Mouse (Mus musculus) 3134 (cell line): ENCODE measurements at regions not wholly inside any gene's neighbourhood (a gene's known extent, or its start where the extent isn't known, plus 50 kb on each side); places are given as distances from the start of the nearest gene placed in this dataset.

Experiments used
- DNase-seq: peaks from one replicate; pipeline ENCODE4 v3.0.0-alpha.2; 2011; ENCODE audit warnings: low spot score; ENCODE audit not compliant: insufficient read length; ENCODE audit errors: extremely low read depth

- DNase-seq, result no peak
Measured at GRCm38 (mm10) chr2:34111286-34111685, 223.5 kb upstream of the Mvb12b start.

- DNase-seq, result no peak
Measured at GRCm38 (mm10) chr2:34110582-34110981, 222.8 kb upstream of the Mvb12b start.

GRCm38 (mm10) chr2:34107566-34108303, 220.0 kb upstream of the Mvb12b start:
- no peak for DNase-seq

- no peak for DNase-seq
Measured at GRCm38 (mm10) chr2:34106837-34107565, 219.3 kb upstream of the Mvb12b start.

DNA sequence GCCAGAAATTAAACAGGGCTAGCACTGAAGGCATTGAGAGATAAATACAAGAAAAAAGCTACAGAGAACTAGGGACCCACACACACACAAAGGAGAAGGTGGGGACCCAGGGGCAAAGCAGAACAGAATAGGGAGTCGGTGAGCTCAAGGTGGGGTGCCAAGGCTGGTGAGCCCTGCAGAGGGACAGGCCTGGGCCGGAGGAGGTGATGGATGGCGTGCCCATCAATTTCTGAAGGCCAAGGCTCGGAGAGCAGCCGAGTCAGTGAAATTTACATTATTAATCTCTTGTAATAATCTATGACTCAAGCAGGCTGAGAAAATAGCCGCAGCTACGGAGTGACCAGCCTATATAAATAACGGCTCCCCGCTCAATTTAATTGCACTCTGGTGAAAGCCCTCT, 218.5 kb upstream of the Mvb12b start:
- no peak for DNase-seq

- no peak for DNase-seq
Measured at GRCm38 (mm10) chr2:34105271-34106051, 217.7 kb upstream of the Mvb12b start.

DNA sequence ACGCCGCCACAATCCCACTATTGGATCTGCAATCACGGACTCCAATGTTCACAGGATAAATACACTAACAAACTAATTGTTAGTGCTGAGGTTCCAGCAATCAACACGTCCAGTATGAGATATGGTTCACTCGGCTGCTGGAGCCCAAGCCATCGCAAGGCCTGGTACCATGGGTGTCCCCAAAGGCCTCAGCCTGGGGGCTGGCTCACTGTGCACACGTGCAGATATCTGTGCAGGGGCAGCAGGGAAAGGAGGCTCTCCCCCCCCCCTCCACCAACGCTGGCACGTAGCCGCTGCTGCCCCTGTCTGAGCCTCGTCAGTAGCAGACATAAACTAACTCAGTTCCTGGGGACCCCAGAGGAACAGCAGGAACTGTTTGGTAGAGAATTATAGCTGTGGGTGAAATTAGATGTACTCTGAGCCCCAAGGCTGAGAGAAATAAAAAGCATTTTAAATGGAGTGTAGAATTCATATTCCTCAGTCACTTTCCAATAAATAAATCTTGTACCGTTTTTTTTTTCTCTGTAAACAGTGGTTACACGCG, 210.3 kb upstream of the Mvb12b start:
- no peak for DNase-seq

DNA sequence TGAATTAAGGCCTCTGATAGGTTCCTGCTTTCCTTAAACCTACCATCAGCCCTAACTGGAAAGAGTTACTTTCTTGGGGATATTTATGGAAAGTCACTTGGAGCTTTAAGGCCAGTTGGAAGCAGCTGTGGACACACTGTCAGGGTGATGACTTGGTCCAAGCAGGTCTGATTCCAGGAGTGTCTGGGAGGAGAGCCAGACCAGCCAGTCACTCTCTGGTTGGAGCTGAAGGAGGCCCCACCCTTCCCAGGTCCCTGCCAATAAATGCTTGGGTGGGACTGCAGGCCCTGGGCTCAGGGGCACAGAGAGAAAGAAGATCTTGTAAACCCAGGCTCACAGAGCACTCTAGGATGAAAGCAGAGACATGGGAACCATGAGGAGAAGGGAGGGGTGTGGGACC, 208.8 kb upstream of the Mvb12b start:
- no peak for DNase-seq

- DNase-seq, result no peak
Measured at GRCm38 (mm10) chr2:34088832-34089231, 201.1 kb upstream of the Mvb12b start.

DNA sequence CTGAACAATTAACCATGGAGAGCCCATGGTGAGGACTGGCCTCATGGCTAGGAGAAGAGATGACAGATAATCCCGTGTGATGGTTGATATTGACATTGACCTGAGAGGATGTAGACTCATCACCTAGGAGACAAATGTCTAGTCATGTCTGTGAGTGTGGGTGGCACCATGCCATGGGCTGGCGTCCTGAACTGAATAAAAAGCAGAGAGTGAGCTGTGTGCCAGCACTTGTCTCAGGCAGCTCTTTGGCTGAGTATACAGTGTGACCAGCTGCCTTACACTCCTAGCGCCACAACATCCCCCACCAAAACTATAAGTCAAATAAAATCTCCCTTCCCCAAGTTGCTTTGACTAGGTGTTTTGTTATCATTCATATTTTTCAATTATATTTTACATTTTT, 198.4 kb upstream of the Mvb12b start:
- no peak for DNase-seq

DNA sequence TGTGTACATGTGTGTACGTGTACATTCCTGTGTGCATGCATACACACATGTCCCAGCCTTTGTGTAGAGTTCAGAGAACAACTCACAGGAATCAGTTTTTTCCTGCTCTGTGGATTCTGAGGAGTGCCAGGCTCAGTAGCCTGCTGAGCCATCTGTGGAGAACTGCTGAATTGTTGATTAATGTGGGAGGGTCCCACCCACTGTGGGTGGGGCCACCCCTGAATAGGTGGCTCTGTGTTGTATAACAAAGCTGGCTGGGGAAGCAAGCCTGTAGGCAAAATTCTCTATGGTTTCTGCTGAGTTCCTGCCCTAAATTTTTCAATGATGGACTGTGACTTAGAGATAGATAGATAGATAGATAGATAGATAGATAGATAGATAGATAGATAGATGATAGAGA, 196.8 kb upstream of the Mvb12b start:
- no peak for DNase-seq

DNA sequence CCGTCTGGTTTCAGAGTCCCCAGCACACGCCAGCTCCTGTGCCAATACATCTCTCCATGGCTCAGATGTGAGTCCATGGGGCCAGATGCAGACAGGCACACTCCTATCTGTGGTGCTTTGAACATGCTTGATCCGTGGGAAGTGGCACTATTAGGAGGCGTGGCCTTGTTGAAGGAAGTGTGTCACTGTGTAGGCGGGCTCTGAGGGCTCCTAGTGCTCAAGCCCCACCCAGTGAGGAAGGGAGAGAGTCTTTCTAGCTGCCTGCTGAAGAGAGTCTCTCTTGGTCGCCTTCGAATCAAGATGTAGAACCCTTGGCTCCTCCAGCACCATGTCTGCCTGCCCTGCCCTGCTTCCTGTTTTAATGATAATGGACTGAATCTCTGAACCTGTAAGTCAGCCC, 194.7 kb upstream of the Mvb12b start:
- peak; percentile 34 for DNase-seq

- no peak for DNase-seq
Measured at GRCm38 (mm10) chr2:34080176-34080575, 192.4 kb upstream of the Mvb12b start.

DNA sequence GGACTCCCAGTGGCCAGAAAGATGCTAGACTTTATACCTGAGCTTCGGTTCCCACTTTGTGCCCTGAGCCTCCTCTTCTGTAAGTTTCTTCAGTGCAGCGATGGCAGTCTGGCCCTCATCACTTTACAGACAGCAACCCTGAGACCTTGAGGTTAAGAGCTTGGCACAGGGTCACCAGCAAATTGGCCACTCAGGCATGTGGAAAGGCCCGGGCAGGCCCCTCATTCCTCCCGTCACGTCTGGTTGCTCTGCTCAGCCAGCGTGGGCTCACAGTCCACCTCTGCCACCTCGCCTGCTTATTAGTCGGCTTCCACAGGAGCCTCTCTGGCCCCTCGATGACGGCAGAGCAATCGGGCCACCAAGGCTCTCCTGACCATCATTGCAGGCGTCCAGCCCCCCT, 191.5 kb upstream of the Mvb12b start:
- no peak for DNase-seq

GRCm38 (mm10) chr2:34078875-34079262, 191.1 kb upstream of the Mvb12b start:
- DNase-seq, result no peak

GRCm38 (mm10) chr2:34078248-34078874, 190.6 kb upstream of the Mvb12b start:
- no peak for DNase-seq

DNA sequence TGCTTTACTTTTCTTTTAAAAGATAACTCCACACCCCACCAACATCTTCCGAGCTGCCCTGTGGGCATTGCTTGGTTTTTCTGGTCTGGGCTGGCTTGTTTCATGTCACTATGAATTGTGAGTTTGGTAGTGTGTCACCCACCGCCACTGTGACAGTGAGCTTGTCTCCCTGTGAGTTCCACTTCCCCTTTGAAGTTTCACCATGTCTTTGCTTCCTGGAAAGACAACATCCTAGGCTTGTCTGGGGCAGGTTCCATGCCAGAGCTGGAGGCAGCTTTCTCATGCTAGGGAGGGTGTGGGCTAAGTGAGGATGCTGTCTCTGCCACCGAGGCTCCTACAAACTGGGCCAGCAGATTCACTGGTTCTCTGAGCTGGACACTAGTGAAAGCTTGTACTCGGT, 188.6 kb upstream of the Mvb12b start:
- DNase-seq, result no peak

DNA sequence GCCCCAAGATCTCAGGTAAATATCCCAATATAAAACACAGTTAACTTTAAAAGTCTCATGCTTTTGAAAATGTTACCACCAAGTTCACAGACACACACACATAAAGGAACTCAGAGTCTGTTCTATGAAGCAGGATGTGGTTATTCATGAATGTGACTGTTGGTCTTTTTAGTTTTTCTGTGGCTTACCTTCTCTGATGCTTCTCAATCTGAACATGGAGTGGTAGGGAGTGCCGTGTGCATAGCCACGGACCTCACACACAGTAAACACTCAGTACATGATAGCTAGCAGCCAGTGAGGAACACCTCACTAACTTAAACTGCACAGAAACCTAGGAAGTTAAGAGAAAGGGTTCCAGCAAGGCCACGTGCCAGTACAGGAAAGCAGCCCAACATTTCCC, 186.3 kb upstream of the Mvb12b start:
- DNase-seq, result no peak

DNA sequence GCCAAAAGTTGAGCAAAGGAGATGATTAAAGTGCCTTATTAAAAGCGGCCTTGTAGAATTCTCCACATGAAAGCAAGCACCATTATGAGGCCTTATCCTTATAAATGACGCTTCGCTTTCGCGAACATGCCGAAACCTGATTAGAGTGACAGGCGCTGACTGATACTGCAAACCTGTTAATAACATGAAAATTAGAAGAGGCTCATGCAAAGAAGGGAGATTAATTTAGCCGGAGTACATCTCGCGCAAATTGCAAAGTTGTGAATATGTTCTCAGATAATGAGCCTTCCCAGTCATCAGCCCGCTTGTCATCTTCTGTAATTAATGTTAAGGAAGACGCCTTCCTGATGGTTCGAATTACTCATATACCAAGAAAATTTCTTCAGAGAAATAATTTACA, 177.8 kb upstream of the Mvb12b start:
- DNase-seq, result no peak

DNA sequence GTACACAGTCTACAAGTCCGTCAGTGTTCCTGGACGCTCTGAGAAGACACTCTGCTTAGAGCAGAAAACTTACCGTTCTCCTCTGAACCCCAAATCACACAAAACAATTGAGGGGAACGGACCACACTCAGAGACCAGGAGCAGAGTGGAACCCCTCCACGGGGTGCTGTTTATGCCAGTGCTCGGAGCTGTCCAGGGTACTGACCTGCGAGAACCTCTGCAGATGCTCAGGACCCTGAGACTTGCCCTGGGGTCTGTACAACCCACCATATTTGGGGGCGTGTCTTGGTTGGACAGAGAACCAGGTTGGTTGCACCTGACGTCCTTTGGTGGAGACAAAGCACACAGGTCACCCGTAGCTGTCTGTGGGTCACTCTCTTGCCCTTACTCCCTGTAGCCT, 177.3 kb upstream of the Mvb12b start:
- DNase-seq, result no peak

DNA sequence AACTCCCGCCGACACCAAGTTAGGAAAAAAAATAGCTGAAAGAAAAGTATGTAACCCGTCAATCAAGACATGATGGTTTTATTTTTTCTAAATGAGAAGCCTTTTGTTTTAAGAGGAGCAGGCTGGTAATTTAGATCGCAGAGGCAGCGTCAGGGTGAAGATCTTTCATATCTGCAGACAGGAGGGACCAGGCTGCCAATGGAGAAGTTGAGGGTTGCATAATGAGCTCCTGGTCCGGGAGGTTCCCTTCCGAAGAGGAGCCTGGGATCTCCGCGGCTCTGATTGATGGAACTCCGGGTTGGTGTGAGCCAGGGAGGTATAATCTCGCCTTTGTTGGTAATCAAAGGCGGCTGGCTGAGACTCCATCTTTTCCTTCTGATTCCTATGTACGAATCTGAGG, 168.8 kb upstream of the Mvb12b start:
- no peak for DNase-seq
